Mouse (Mus musculus): ENCODE measurements around the gene Zbtb12. TPM values are rescaled to one million over a fixed set of nuclear protein-coding genes. Genes with fewer than 3 reads are reported as not detected.
"Not testable (repeated sequence)": the region's sequence is repeated elsewhere in the genome, so short reads cannot be mapped to it uniquely, and the experiment has no call there.

The Zbtb12 gene
- polyA plus RNA-seq (2014; fragmentation: Nextera tagmentation; extraction: Ambion mirVana), result 0.81 and 1.2 TPM in 2 replicates

DNA sequence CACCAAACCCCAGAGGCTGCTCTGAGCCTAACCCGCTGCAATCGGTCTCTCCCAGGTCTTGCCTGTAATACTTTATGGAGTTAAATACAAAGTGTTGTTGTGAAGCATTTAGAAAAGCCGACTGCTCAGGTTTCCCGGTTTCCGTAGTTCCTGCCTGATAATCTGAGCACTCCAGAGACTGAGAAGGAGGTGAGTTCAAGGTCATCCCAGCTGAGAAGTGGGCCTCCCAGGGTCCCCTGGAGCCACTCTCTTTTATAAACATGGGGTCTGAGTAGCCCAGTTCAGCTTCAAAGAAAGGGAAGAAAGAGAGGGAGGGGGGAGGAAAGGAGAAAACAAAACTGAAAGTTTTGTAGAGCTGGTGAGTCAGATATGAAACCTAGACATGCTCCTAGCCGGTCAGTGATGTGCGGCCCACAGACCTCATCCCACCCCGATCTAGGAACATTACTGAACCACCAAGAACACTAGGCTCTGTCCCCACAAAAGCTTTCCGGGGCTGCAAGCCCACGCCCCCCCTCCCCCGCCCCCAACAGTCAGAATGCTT lies at the start of gene Zbtb12:
TSS of gene Zbtb12 (plus strand) at position 148 of the 544 bp plus-strand sequence.
- H3K9ac ChIP-seq, result no peak within 1 kb of the TSS
- H3K4me3 ChIP-seq (ENCODE audit: low read depth, low read length), result no peak within 1 kb of the TSS
- DNase-seq (no peak), ATAC-seq (ENCODE audit: insufficient read depth) (no peak)
- H3K36me3 ChIP-seq (ENCODE audit: insufficient read depth), result no peaks in the 10 kb centered on the region
- 47% methylated on average over 11 of the region's 11 CpGs for WGBS
- H3K9me3 ChIP-seq (ENCODE audit: low read depth, low read length), result no peaks in the 10 kb centered on the region
- H3K4me2 ChIP-seq, result no peak within 1 kb of the TSS
- no peak within 1 kb of the TSS for H3K27ac ChIP-seq (ENCODE audit: low read depth)
- TF ChIP-seq CTCF (IDR thresholded peaks at IDR 0.05; ENCODE audit: low read depth), result no peak
- H3K27me3 ChIP-seq (ENCODE audit: insufficient read depth, low read length), result no peaks in the 10 kb centered on the region
- no peaks in the 10 kb centered on the region for H3K4me1 ChIP-seq (ENCODE audit: insufficient read depth)

DNA sequence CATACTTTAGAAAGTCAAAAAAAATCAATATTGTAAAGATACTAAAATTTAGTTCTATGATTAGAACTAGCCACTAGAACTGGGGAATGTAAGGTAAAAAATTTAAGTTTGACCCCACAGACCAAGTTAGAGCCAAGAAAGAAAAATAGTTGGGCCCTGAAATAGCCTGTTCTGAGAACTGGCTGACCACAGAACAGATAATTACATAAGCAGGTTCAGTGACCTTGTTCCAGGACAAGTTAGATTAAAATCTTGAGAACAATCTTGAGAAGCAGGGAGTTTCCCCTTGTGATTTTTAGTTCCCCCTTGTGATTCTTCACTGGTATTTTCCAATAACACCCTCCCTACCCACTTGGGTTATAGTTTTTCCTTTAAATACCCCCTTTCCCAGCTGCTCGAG lies 48.5 kb upstream of the Zbtb12 start:
- H3K36me3 ChIP-seq (ENCODE audit: insufficient read depth), result peaks cover 39% of the 10 kb centered on the region
- not testable (repeated sequence) for ATAC-seq (ENCODE audit: insufficient read depth); DNase-seq; H3K27me3 ChIP-seq (ENCODE audit: insufficient read depth, low read length); H3K27ac ChIP-seq (ENCODE audit: low read depth); H3K9me3 ChIP-seq (ENCODE audit: low read depth, low read length); H3K9ac ChIP-seq; H3K4me2 ChIP-seq; H3K4me3 ChIP-seq (ENCODE audit: low read depth, low read length); H3K4me1 ChIP-seq (ENCODE audit: insufficient read depth)
- 83% methylated on average over 1 of the region's 1 CpGs for WGBS

DNA sequence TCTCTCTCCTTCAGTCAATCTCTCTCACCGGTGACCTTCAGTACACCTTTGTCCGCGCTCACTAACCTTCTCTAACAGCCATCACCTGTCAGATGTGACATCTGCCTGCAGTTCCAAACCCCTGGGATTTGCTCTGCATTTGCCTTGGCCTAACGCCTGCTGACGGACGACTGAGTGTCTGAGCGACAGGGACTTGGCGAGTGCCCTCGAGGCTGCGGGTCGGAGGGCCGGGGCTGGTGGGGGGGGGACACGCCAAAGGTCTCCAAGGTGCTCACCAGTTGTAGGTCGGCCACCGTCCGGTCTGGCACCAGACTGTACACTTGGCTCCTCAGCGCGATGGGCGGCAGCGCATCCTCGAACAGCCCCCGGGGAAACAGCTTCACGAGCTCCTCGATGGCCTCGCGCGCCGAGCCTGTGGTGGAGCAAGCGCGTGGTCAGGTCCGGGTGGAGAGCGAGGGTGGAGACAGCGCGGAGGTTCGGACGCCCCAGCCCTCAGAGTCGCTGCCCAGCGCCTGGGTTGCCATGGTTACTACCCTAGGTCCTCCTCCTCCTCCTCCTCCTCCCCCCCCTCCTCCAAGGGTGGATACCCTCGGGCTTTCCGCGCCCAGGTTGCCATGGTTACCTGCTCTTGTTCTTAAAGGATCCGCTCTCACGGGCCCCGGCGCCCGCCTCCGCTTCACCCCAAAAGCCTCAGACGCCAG lies 43.0 kb upstream of the Zbtb12 start:
- peak overlapping the region; percentile 66 for H3K9ac ChIP-seq
- H3K36me3 ChIP-seq (ENCODE audit: insufficient read depth), result peaks cover 38% of the 10 kb centered on the region
- 4% methylated on average over 39 of the region's 48 CpGs for WGBS
- no peaks in the 10 kb centered on the region for H3K27me3 ChIP-seq (ENCODE audit: insufficient read depth, low read length)
- ATAC-seq (ENCODE audit: insufficient read depth) (peak; percentile 85), DNase-seq (no peak)
- H3K4me3 ChIP-seq (ENCODE audit: low read depth, low read length), result peak overlapping the region; percentile 78
- H3K27ac ChIP-seq (ENCODE audit: low read depth), result peak overlapping the region; percentile 48; the same call in 1 of the 2 replicates
- no peaks in the 10 kb centered on the region for H3K9me3 ChIP-seq (ENCODE audit: low read depth, low read length)
- H3K4me2 ChIP-seq, result peak overlapping the region; percentile 90
- TF ChIP-seq CTCF (IDR thresholded peaks at IDR 0.05; ENCODE audit: low read depth), result no peak
- H3K4me1 ChIP-seq (ENCODE audit: insufficient read depth), result no peaks in the 10 kb centered on the region

DNA sequence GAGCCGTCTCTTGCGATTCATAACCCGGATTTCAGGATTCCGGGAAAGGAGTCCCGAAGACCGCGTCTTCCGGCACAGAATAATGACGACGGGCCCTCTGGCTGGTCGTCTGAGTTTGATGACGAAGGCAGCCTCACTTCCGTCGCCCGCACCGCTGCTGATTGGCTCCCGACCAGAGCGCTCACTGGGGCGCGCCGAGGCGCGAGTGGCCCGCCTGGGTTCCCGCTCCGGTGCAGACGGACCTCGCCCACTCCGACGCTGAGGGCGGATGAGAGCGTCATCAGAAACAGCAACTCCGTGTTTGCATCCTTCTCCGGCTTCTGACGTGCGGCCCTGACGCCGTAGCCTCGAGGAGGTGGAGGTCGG lies 42.4 kb upstream of the Zbtb12 start, which contains the start of the genes Stk19 and Dxo:
TSS of gene Stk19 (minus strand) at position 90 of the 366 bp plus-strand sequence.
TSS of gene Dxo (plus strand) at position 164 of the 366 bp plus-strand sequence.
- ATAC-seq (ENCODE audit: insufficient read depth), result peak; percentile 90
- Histone ChIP-seq H3K4me1 (ENCODE audit: insufficient read depth) (no peaks in the 10 kb centered on the region), H3K27me3 (ENCODE audit: insufficient read depth, low read length) (no peaks in the 10 kb centered on the region), H3K4me2 (peak within 1 kb of the TSS; percentile 90), H3K4me3 (ENCODE audit: low read depth, low read length) (peak within 1 kb of the TSS; percentile 78), H3K27ac (ENCODE audit: low read depth) (peak within 1 kb of the TSS; percentile 61; the same call in 1 of the 2 replicates), H3K9ac (peak within 1 kb of the TSS; percentile 66), H3K9me3 (ENCODE audit: low read depth, low read length) (no peaks in the 10 kb centered on the region), H3K36me3 (ENCODE audit: insufficient read depth) (peaks cover 41% of the 10 kb centered on the region)
- DNase-seq, result peak; percentile 99
- WGBS, result under 1% methylated on average over 40 of the region's 40 CpGs
- TF ChIP-seq CTCF (IDR thresholded peaks at IDR 0.05; ENCODE audit: low read depth), result no peak

DNA sequence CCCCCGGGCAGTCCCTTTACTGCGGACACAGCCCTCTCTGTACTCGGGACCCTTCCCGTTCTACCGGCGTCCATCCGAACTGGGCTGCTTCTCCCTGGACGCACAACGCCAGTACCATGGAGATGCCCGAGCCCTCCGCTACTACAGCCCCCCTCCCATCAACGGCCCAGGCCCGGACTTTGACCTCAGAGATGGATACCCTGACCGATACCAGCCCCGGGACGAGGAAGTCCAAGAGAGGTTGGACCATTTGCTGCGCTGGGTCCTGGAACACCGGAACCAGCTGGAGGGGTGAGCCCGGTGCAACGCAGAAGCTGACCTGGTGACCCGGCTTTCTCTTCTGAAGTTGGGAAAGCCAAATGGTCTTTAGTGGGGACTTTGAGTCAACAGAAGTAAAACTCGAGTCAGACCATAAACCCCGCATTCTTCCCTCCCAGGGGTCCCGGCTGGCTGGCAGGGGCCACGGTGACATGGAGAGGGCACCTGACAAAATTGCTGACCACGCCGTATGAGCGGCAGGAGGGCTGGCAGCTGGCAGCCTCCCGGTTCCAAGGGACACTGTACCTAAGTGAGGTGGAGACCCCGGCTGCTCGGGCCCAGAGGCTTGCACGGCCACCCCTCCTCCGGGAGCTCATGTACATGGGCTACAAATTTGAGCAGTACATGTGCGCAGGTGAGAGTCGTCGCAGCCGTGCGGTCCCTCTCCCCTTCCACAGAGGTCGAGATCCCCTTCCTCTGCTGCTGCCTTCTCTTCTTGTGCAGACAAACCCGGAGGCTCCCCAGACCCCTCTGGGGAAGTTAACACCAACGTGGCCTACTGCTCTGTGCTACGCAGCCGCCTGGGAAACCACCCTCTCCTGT lies 41.6 kb upstream of the Zbtb12 start:
- Histone ChIP-seq H3K27ac (ENCODE audit: low read depth) (peak overlapping the region; percentile 61; the same call in 1 of the 2 replicates), H3K36me3 (ENCODE audit: insufficient read depth) (peaks cover 46% of the 10 kb centered on the region), H3K27me3 (ENCODE audit: insufficient read depth, low read length) (no peaks in the 10 kb centered on the region), H3K4me3 (ENCODE audit: low read depth, low read length) (peak overlapping the region; percentile 78), H3K9ac (peak overlapping the region; percentile 66), H3K4me1 (ENCODE audit: insufficient read depth) (no peaks in the 10 kb centered on the region), H3K4me2 (peak overlapping the region; percentile 90), H3K9me3 (ENCODE audit: low read depth, low read length) (no peaks in the 10 kb centered on the region)
- no peak for TF ChIP-seq CTCF (IDR thresholded peaks at IDR 0.05; ENCODE audit: low read depth)
- ATAC-seq (ENCODE audit: insufficient read depth), result peak; percentile 13
- no peak for DNase-seq
- WGBS, result 33% methylated on average over 43 of the region's 43 CpGs

DNA sequence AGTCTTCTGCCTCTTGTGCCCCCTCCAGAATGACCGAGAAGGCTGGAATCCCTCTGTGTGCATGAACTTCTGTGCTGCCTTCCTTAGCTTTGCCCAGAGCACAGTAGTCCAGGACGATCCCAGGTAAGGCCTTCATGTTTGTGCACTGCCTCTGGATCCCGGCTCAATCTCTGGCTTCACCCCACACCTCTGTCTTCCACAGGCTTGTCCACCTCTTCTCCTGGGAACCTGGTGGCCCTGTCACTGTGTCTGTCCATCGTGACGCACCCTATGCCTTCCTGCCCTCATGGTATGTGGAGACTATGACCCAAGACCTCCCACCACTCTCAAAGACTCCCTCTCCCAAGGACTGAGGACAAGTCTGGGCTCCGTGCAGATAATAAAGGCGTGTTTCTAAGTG lies 40.5 kb upstream of the Zbtb12 start:
- H3K27me3 ChIP-seq (ENCODE audit: insufficient read depth, low read length), result no peaks in the 10 kb centered on the region
- no peaks in the 10 kb centered on the region for H3K9me3 ChIP-seq (ENCODE audit: low read depth, low read length)
- no peak overlapping the region for H3K4me3 ChIP-seq (ENCODE audit: low read depth, low read length)
- no peak overlapping the region for H3K27ac ChIP-seq (ENCODE audit: low read depth)
- TF ChIP-seq CTCF (IDR thresholded peaks at IDR 0.05; ENCODE audit: low read depth), result no peak
- no peak overlapping the region for H3K4me2 ChIP-seq
- no peak overlapping the region for H3K9ac ChIP-seq
- 86% methylated on average over 7 of the region's 7 CpGs for WGBS
- no peaks in the 10 kb centered on the region for H3K4me1 ChIP-seq (ENCODE audit: insufficient read depth)
- DNase-seq (no peak), ATAC-seq (ENCODE audit: insufficient read depth) (no peak)
- peaks cover 55% of the 10 kb centered on the region for H3K36me3 ChIP-seq (ENCODE audit: insufficient read depth)
